Mouse (Mus musculus) stomach, postnatal 0 days (tissue): ENCODE measurements around the gene Slc4a2.

Source experiments
- CTCF ChIP-seq: IDR thresholded peaks from 2 replicates; pipeline ENCODE4 v1.5.1; 2016; ENCODE audit warnings: antibody characterized with exemption, low read depth, mild to moderate bottlenecking, moderate library complexity
- EP300 ChIP-seq: optimal IDR thresholded peaks from 2 replicates; pipeline ENCODE3; 2016; ENCODE audit warnings: antibody characterized with exemption

DNA sequence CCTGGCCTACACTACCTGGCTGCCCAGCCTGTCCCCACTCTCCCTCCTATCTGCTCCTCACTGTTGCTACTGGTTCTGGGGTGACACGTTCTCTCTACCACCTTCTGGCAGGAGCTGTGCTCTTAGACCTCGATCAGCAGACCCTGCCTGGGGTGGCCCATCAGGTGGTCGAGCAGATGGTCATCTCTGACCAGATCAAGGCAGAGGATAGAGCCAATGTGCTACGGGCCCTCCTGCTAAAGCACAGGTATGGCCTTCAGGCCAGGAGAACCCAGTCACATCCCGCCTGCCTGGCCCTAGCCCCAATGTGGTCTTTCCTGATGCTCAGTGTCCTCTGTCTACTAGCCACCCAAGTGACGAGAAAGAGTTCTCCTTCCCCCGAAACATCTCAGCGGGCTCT lies 10.4 kb downstream of the Slc4a2 start:
- TF ChIP-seq CTCF (no peak), EP300 (no peak)
